Comparison of ENCODE assay signal across 14 mouse cellular contexts in genomic region chr8:115143530-115144320, GRCm38 (mm10).
DNase-seq lines count a peak whose midpoint lies in the region; ATAC-seq lines count a peak whose summit lies in the region.
"Had no signal": no experiment of that assay in that cellular context is flagged by ENCODE, and none has a peak within 500 bp of the region (broad histone marks: within the 10 kb centered on the region; RNA-seq: fewer than 3 reads in every experiment).

No protein-coding gene starts in this region.

- peak; percentile 39 for DNase-seq in hindbrain, embryonic 11.5 days (ENCODE audit: low spot score)
- DNase-seq in hindbrain, embryonic 14.5 days (ENCODE audit: low spot score): no peak
- DNase-seq in embryo, embryonic 9.5 days (ENCODE audit: extremely low spot score): peak; percentile 40
- peak; percentile 31 to 46 for DNase-seq in kidney, adult 8-10 months
- peak; percentile 26 to 47 for DNase-seq in kidney, postnatal 4 days
- DNase-seq in spleen, adult 18-20 months: no peak
- DNase-seq in yolk sac, embryonic 10.5 days (ENCODE audit: low spot score): no peak
- no peak for DNase-seq in lung, postnatal 36 days
- DNase-seq: heart, adult 2 months; liver; lung, embryonic 14.5 days; thymus, postnatal 36 days had no signal

- ATAC-seq in hindbrain, embryonic 11.5 days (ENCODE audit: low FRiP score): peak; percentile 30; the same call in 1 of the 2 replicates
- ATAC-seq in hindbrain, embryonic 14.5 days (ENCODE audit: low FRiP score): no peak
- ATAC-seq: activated CD4-positive, CD25-positive, alpha-beta regulatory T cell, adult 4 months had no signal

- H3K27ac ChIP-seq in hindbrain, embryonic 11.5 days (ENCODE audit: low read depth, low read length): no peak overlapping the region
- H3K27ac ChIP-seq in hindbrain, embryonic 14.5 days: no peak overlapping the region
- H3K27ac ChIP-seq: heart, adult 2 months; stomach, postnatal 0 days had no signal

- H3K4me3 ChIP-seq in hindbrain, embryonic 11.5 days (ENCODE audit: low read depth, low read length): no peak overlapping the region
- H3K4me3 ChIP-seq in hindbrain, embryonic 14.5 days (replicated peaks; ENCODE audit: low read length): no peak overlapping the region
- H3K4me3 ChIP-seq: heart, adult 2 months had no signal

- H3K9me3 ChIP-seq in hindbrain, embryonic 11.5 days (ENCODE audit: control insufficient read depth, low read length): no peaks in the 10 kb centered on the region
- H3K9me3 ChIP-seq in hindbrain, embryonic 14.5 days (ENCODE audit: control insufficient read depth, low read length): no peaks in the 10 kb centered on the region

- no peak overlapping the region for H3K9ac ChIP-seq in hindbrain, embryonic 11.5 days (ENCODE audit: low read depth, low read length)
- H3K9ac ChIP-seq in hindbrain, embryonic 14.5 days: no peak overlapping the region
- H3K9ac ChIP-seq: lung, embryonic 14.5 days had no signal

- H3K27me3 ChIP-seq in hindbrain, embryonic 11.5 days (ENCODE audit: control insufficient read depth, insufficient read depth, low read length): no peaks in the 10 kb centered on the region
- H3K27me3 ChIP-seq in hindbrain, embryonic 14.5 days (ENCODE audit: control insufficient read depth, insufficient read depth, low read length): no peaks in the 10 kb centered on the region

- WGBS in hindbrain, embryonic 11.5 days: 29% methylated on average over 9 of the region's 9 CpGs
- WGBS in hindbrain, embryonic 14.5 days: 40% methylated on average over 9 of the region's 9 CpGs

- 0 out of 2 replicates have a peak, but pooled peaks cover 2% of the 10 kb centered on the region for H3K4me1 ChIP-seq in hindbrain, embryonic 11.5 days (replicated peaks; ENCODE audit: control insufficient read depth, insufficient read depth, low read length)
- H3K4me1 ChIP-seq in hindbrain, embryonic 14.5 days (replicated peaks; ENCODE audit: control insufficient read depth, insufficient read depth, low read length): 0 out of 2 replicates have a peak, but pooled peaks cover 10% of the 10 kb centered on the region

- no peaks in the 10 kb centered on the region for H3K36me3 ChIP-seq in hindbrain, embryonic 11.5 days (ENCODE audit: control insufficient read depth, insufficient read depth, low read length)
- no peaks in the 10 kb centered on the region for H3K36me3 ChIP-seq in hindbrain, embryonic 14.5 days (replicated peaks; ENCODE audit: control insufficient read depth, insufficient read depth)

- no peak overlapping the region for H3K4me2 ChIP-seq in hindbrain, embryonic 11.5 days (replicated peaks; ENCODE audit: low read depth, low read length)
- H3K4me2 ChIP-seq in hindbrain, embryonic 14.5 days (replicated peaks): no peak overlapping the region
- H3K4me2 ChIP-seq: lung, embryonic 14.5 days had no signal

Comparison
In these comparisons a context has a peak if more than half of its experiments do, and no peak if none do; other contexts are left out.
1. DNase-seq: peak in hindbrain, embryonic 11.5 days (single experiment), embryo, embryonic 9.5 days (single experiment), kidney, adult 8-10 months (2 of 2) and kidney, postnatal 4 days (2 of 2); none in hindbrain, embryonic 14.5 days (single experiment), spleen, adult 18-20 months (0 of 2), yolk sac, embryonic 10.5 days (single experiment) and lung, postnatal 36 days (single experiment).